Mouse (Mus musculus) megakaryocyte, embryonic 14.5 days (primary cell): Measurements from ENCODE around the gene Trim43a.

Experiments
- FLI1 ChIP-seq: IDR thresholded peaks from 2 replicates; pipeline ENCODE4 v1.6.1; 2012; ENCODE audit warnings: low read length, inconsistent platforms, mixed read lengths
- GATA1 ChIP-seq: IDR thresholded peaks from 3 replicates; pipeline ENCODE4 v1.6.1; 2012; ENCODE audit warnings: mixed read lengths, low read length, inconsistent platforms, borderline replicate concordance

DNA sequence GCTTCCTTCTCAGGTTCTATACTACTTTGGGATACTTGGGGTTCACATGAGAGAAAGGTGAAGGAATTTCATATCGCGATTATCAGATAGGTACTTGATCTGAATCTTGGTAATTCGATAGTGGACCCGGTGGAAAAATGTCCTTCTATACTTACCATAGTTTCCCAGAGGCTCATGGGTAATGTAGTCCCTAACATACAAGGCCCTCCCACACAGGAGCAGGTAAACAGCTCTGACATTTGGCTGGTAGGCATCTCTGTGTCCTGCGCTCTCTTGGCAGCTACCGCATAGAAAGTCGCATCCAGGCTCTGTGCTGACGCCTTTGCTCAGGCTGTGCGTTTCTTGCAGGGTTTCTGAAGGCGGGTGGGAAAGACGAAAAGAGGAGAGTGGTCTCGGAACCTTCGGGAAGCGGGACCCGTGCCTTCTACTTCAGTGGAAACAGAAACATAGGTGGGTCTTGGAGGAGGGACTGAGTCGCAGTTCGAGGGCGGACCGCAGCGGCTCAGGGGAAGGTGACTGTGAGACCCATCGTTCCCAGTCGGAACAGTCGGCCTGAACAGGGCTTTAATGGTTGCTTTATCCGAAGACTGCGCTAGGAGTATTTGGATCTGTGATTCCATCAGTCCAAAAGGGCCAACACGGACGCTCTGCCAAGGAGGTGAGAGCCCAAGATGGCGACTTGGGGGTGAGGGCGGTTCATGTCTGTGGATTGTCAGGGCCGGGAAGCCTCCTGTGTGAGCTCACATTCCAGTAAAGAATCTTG lies 32.7 kb upstream of the Trim43a start, which contains the start of gene Zfp949:
- TF ChIP-seq FLI1 (no peak), GATA1 (no peak)
